Mouse (Mus musculus) urinary bladder, postnatal 4 days (tissue): ENCODE results near the gene Tpgs1.
"Not testable (repeated sequence)": the region's sequence is repeated elsewhere in the genome, so short reads cannot be mapped to it uniquely, and the experiment has no call there.

Experiments used
- DNase-seq, 2 experiments: peaks; one replicate each; pipeline ENCODE4 v3.0.0; 2021 to 2022; ENCODE audit warnings: low spot score in 2 of 2

Tpgs1 gene

DNA sequence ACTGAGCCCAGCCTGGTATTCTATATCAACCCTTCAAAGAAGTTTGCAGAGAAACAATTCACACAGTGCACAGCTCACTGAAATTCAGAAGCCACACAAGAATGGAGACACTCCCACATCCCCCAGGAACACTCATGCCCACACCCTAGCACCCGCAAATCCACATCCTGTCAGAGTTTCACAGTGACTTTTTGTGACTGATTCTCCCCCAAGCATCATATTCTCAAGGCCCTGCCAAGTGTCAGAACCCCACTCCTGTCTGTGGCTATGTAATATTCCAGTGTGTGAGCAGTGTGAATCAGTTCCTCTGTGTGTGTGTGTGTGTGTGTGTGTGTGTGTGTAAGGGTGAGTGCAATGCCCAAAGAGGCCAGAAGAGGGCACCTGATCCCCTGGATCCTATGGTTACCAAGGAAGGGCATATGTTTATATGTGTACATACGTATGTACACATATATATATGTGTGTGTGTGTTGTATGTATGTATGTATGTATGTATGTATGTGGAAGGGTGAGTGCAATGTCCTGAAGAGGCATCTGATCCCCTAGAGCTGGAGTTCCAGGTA lies 22.9 kb downstream of the Tpgs1 start:
- no peak for DNase-seq

DNA sequence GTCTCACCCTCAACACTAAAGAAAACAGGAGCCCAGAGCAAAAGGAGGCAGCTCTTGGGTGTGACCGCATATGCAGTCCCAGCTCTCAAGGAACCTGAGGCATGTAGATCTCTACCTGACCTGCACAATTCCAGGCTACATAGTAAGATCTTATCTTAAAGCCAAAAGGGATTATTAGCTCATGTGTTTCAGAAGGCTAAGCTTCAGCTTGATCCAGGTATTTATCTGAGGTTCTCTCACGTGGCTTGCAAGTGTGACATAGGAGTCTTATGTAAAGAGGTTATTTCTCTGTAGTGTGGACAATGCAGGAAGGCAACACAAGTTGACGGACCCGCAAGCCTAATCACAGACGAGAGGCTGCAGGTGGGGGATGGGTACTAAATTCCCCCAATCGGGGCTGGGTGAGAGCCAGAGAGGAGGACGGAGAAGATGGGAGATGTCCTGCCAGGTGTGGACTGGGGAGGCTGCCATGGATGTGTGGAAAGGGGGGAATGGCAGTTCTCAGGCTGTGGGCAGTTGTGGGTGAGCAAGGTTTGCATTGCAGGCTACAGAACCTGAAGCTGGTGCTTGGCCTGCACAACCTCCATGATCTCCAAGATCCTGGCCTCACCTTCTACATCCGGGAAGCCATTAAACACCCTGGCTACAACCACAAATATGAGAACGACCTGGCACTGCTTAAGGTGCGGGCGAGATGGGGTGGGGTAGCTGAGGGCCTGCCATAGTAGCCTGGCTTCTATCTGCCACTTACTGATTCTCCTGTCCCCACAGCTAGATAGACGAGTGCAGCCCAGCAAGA lies 24.6 kb downstream of the Tpgs1 start:
- no peak for DNase-seq

DNA sequence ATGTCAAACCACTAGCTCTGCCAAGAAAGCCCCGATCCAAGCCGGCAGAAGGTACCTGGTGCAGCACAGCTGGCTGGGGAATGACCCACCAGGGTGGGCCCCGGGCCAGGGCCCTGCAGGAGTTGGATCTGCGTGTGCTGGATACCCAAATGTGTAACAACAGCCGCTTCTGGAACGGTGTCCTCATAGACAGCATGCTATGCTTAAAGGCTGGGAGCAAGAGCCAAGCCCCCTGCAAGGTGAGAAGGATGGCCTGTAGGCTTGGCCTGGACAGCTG lies 25.1 kb downstream of the Tpgs1 start:
- DNase-seq: no peak

DNA sequence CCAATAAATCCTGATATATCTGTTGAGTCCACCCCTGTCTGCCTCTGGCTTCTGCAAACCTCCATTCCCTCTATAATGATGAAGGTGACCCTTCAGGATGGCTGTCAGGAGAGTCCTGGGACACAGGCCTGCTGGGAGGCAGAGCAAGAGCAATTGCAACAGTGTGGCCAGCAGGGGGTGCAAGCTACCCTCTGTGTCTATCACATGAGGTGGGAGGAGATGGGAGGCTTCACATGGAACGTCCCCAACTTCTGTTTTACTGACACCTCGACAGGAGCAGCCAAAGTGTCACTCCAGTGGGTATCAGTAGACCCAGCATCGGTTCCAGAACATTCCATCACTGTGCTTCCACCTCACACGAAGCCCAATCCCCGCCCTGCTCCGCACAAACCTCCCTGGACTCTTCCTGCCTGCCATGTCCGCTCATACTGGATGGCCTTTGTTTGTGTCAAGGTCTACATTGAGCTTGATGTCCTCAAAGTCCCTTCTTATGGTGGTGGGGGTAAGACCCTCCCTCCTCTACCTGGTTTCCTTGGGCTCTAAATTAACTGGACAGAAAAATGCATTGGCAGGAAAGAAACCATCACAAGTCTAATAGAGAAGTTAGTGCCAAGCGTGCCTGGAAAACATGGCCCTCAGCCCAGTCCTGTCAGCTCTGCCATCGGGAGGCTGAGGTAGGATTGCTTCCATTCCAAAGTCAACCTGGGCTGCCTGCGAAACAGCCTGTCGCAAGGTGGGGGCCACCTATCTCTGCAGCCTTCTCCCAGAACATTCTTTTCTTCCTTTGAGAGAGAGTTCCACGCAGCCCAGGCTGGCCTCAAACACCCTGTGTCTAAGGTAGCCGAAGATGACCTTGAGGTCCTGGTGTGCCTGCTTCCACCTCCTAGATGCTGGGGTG lies 26.3 kb downstream of the Tpgs1 start:
- peak; percentile 63 to 77 for DNase-seq

DNA sequence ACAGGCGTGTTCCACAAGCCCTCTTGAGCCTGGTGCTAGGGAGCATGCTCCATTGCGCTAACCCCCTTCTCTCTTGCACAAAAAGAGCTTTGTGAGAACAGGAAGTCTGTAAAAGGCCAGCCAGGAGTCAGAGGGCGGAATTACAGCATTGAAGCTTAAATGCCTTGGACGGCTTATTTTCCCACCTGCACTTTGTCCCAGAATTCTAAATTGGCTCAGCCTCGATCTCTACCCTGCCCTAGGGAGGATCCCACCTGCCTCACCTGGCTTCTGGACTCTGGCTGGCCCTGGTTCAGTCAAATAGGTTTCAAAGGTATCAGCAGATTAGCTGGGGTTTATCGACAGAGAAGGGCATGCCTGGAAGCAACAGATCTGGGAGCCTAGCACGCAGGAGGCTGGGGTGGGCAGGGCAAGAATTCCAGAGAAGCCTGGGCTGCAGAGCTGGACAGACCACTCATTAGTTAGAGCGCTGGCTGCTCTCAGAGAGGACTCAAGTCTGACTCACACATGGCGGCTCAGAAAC lies 27.0 kb downstream of the Tpgs1 start:
- DNase-seq: no peak

DNA sequence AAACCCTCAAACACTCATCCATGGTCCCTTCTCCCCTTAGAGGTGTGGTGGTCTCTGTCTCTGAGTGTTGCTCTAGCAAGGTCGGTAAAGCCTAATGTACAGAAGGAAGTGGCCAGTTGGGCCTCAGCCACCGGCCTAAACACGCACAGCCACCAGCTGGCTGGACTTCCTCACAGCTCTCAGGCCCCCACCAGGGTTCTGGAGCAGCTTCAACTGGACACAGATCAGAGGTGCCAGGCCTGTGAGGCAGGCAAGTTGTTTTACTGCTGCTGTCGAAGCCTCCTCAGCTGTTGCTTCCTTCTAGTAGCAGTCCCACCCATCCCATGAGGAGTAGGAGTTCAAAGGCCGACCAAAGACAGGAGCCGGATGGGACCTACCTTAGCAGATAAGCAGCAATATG lies 28.7 kb downstream of the Tpgs1 start:
- no peak for DNase-seq

DNA sequence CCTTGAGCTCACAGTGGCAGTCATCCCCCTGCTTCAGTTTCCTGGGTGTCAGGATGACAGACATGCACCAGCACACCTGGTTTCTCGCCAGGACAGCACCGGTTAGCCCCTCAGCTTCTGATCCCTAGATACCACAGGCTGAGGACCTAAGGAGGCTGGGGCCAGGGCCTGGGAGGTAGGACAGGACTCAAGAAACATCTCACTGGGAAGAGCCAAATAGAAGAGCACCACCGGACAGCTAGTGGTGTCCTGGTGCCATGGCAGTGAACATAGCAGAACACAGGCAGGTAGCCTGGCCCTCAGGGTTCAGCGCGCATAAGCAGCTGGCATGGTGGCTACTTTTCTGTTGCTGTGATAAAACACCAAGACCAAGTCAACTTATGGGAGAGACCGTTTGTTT lies 29.3 kb downstream of the Tpgs1 start:
- DNase-seq: no peak

DNA sequence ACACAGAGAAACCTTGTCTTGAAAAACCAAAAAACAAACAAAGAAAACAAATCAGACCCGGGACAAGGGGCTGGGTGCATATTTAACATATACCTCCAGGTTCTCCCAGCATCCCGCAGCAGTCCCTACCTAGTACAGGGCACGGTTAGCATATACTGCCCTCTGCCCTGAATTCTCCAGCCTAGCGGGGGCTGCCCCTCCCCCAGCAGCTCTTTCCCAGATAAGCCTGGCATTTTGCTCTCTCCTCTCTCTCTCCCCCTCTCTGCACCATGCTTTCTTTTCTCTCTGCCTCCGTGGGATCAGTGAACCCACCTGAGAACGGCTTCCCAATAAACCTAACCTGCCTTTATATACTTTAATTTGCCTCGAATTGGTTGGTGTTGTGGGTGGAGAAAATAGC lies 31.5 kb downstream of the Tpgs1 start:
- no peak for DNase-seq

DNA sequence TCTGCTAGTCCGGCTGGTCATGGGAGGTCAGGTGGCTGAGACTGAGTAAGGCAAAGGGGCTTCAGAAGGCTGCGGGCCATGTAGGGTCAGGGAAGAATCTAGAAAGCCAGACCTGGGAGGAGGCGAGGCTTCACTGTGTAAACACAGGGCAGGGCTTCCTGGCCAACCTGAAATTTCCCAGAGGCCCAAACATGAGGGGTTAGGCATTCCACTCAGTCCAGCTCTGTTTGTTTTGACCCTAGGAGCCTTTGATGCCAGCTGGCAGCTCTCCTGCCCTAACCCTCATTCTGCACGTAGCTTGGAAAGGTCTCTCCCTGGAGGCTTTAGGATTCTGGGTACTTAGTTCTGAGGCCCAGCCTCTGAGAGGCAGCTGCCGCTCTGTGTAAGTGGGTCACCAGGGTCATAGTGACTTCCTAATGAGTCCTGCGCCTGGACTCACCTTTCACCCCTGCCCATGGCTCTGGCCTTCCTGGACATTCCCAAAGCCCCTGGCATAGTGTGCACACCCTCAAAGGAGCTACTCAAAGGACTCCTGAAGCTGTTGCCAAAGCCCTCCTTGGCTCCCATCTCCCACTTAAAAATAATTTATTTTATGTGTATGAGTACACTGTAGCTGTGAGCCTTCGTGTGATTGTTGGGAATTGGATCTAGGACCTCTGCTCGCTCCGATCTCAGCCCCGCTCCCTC lies 32.4 kb downstream of the Tpgs1 start:
- DNase-seq: no peak

DNA sequence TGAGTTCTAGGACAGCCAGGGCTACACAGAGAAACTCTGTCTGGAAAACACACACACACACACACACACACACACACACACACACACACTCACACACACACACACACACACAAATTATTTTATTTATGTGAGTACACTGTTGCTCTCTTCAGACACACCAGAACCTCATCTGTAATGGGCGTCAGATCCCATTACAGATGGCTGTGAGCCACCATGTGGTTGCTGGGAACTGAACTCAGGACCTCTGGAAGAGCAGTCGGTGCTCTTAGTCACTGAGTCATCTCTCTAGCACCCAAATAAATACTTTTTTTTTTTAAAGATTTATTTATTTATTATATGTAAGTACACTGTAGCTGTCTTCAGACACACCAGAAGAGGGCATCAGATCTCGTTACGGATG lies 33.8 kb downstream of the Tpgs1 start:
- not testable (repeated sequence) for DNase-seq

DNA sequence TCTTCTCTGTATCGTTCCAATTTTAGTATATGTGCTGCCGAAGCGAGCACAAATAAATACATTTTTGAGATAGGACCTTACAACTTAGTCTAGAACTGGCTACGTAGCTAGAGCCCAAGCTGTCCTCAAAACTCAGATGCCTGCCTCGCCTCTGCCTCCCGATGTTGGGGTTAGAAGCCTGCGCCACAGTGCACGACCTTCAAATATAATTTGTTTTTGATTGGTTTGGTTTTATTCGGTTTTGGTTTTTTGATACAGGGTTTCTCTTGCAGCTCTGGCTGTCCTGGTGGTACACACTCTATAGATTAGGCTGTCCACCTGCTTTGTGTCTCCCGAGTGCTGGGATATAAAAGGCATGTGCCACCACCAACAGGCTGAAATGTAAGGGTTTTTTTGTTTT lies 34.4 kb downstream of the Tpgs1 start:
- DNase-seq: no peak

DNA sequence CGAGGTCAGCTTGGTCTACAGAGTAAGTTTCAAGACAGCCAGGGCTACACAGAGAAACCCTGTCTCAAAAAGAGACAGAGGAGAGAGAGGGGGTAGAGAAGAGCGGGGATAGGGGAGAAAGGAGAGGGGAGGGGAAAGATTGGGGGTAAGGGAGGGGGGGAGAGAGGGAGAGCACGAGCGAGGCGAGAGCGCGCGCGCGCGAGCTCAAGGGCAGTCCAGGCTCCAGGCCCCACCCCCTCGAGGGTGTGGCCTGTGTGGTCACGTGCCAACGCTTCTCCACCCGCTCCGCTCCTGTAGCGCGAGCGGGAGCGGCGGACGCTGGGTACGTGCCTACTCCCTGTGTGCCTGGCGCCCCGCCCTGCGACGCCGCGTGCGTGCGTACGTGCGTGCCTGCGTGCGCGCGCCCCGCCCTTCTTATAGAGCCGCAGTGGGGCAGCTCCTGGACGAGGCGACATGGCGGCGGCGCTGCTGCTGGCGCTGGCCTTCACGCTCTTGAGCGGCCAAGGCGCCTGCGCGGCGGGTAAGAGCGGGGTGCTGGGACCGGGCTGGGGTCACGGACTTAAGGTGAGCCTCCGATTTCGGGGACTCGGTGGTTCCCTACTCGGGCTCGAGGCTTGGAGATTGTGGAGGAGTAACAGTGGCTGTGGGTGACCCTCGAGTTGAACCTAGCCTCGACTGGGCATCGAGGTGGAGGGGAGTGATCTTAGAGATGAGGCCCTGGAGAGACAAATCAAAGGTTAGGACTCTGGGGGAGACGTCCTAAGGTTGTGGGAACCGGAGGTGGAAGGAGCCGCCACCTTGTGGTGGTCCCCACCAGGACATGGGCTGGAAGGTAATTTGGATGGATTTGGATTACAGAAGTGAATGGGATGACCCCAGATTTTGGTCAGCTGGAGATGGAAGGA lies 35.1 kb downstream of the Tpgs1 start, which contains the start of gene Bsg:
TSS of gene Bsg (plus strand) at position 427 of the 905 bp plus-strand sequence.
- peak; percentile 98 to 99 for DNase-seq

DNA sequence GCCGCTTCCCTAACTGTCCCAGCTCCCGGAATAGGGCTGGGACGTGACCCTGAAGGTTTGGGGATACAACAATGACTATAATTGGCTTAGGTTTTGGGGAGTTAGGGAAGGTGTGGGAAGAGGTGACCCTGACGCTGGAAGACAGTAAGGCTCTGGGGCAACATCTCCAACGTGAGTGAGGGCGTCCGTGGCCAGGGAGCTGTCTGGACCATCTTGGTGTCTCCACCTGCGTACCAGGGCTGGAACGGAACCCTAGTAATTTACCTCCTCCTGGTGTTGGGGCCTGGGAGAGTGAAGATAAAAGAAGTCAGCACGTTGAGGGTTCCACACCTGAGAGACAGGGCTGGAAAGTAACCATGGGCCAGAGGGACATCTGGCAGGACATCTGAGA lies 35.8 kb downstream of the Tpgs1 start:
- DNase-seq: no peak

DNA sequence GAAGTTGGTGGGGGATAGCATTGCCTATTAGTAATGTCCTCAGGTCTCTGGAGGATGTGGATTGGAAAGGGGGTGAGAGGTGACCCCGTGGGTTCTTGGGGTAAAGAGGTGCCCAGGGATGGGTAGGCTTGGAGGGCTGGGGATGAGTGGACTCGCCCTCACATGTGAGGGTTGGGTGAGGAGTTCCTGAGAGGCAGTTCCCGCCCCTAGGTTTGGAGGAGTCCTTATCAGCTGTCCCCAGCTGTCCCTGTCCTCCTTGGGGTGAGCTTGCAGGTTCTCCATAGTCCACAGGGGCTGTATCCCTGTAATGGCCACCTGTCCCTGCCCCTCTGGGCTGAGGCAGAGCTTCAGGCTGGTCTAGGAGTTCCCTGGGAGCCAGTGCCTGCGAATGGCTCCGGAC lies 36.8 kb downstream of the Tpgs1 start:
- no peak for DNase-seq

DNA sequence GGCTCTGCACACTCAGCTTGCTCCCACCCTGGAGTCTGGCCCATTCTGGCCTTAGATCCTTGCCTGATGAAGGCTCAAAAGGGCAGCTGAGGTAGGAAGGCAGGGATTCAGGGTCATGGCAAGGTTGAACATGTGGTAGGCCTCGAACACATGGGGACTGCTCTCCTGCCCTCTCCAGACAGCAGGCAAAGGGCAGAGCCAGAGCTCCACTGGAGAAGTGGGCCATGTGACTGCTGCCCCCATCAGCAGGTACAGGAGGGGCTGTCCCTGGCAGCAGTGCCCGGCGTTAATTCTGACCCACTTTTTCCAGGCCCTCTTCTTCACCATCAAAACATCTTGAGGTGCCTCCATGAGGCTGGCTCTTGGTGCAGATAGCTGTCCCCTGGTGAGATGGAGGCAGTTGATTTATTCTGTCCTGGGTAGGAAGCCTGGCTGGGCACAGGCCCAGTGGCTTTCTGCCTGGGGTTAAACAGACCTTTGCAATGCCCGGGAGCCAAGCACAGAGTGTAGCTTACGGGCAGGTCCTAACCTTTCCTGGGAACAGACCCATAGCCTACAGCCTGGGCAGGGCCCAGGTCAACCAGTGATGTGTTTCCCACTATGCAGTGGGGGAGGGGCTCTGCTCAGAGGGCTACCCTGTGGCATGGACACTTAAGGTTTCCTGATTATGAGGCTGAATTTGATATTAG lies 37.4 kb downstream of the Tpgs1 start:
- no peak for DNase-seq

DNA sequence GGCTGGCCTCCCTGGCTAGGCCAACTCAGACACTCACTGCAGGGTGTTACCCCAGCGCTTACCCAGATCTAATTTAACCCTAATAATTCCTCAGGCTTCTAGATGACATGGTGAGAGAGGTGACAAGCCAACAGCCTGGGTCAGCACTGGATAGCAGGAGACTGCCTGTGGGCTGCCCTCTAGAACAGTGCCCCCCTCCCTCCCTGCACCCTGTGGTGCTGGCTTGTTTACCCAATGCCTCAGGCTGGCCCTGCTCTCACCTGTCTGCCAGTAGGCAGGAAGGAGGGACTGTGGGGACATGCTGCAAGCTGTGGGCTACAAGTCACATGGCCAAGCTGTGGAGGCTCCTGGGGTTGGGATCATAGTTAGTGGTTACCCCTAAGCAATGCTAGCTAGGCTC lies 38.0 kb downstream of the Tpgs1 start:
- no peak for DNase-seq

DNA sequence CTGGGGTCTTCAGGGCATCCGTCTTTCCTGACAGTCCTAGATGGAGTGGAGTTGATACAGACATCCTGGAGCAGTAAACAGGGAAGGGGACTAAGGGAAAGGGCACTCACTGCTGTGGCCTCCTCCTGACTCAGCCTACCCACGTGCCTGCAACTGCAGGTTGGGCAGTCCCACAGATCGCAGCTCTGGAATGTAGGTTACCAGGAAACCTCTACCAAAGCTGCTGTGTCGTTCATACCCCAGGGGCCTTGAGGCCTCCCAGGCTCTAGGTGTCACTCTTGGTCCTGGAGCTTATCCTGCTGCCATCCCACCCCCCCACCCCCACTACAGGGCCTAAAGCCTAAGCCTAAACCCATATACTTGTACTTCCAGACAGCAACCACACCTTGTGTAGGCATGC lies 38.6 kb downstream of the Tpgs1 start:
- DNase-seq: no peak

DNA sequence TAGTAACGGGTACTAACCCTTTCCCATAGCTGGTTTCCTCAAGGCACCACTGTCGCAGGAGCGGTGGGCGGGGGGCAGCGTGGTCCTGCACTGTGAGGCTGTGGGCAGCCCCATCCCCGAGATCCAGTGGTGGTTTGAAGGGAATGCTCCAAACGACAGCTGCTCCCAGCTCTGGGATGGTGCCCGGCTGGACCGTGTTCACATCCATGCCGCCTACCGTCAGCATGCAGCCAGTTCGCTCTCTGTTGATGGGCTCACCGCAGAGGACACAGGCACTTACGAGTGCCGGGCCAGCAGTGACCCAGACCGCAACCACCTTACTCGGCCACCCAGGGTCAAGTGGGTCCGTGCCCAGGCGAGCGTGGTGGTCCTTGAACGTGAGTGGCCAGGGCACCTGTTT lies 39.5 kb downstream of the Tpgs1 start:
- DNase-seq: no peak

DNA sequence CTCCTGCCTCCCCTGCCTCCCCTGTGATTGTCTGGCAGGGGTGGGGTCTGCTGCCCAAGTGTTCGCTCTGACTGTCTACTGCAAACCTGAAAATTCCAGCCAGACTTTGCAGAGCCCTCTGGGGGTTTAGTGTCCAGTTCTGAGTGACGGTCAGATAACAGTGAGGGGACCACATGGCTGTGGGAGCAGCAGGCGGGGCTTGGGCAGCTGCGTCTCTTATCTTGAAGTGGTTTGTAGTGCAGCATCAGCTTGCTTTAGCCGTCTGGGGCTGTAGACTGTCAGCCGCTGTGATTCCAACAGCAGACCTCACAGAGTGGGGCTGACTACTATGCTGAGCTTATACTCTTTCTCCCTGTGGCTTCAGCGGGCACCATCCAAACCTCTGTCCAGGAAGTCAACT lies 40.1 kb downstream of the Tpgs1 start:
- DNase-seq: no peak

DNA sequence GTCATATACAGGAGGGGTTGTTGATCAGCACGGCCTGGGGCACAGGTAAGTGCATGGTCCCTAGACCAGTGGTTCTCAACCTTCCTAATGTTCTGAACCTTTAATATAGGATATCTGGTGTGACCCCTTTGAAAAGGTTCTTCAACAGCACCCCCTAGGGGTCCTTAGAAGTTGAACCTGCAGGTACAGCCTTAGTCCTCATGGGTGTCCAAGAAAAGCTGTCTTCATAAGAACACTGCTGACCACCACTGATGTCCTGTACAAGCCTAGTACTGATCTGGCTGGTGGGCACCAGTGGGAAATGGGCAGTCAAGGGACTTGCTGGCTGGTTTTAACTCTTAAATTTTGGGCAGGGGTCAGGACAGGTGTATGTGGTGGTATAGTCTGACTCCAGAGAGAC lies 42.9 kb downstream of the Tpgs1 start:
- no peak for DNase-seq
